Mouse (Mus musculus): ENCODE measurements around the gene Slc25a38.

The Slc25a38 gene

DNA sequence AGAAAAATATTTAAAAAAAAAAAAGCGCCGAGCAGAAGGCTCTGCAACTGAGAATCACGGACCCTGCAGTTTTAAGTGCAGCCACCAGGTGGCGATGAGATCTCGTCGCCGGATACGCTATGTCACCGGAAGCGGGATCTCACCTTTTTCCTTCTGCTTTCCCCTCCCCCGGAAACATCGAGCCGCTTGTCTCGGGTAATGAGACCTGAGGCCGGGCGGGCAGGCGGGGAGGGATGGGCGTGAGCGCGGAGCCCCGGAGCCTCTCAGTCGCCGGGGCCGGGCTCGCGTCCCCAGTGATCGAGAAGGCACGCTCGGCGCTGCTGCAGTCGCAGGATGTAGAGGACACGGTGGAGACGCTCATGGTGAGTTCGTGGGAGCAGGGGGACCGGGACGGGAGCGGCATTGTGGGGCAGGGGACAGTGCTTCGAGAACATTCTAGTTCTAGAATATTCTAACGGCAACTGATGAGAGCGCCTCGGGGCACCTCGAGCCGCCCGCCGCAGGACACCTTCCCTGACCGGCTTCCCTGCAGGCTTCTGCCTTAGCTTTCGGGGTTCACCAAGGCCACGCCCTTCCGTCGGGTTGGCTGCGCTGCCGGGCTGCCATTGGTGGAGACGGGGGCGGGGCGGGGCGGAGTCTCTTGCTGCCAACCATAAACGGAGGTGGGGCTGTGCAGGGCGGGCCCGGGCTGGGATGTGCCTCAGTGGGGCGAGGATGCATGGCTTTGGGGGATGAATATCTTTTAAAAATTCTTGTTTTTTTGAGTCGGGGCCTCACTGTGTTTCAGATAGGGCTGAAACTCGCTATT lies at the start of gene Slc25a38:
Gene Slc25a38 (plus strand): TSS at position 164 of the 808 bp plus-strand sequence.
- DNase-seq (ENCODE audit: low spot score in 2 of 2) = peak; percentile 92 to 98

DNA sequence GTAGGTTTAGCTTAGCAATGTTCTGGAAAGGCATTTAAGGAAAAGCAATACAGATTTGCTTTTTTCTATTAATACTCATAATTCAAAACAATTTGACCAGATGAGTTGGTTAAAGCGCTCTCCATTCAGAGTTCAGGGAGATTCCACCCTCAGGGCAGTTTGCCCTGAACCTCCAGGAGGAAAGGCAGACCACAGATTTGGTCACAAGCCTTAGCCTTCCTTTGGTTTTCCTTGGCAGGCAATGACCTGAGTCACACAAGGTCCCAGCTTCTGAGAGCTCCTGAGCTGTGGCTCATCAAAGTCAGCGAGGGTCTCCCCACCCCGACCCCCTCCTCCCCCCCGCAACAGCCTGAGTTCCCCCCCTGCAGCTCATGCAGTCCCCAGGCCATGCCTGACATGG lies 45.9 kb upstream of the Slc25a38 start:
- DNase-seq (ENCODE audit: low spot score in 2 of 2) = no peak

DNA sequence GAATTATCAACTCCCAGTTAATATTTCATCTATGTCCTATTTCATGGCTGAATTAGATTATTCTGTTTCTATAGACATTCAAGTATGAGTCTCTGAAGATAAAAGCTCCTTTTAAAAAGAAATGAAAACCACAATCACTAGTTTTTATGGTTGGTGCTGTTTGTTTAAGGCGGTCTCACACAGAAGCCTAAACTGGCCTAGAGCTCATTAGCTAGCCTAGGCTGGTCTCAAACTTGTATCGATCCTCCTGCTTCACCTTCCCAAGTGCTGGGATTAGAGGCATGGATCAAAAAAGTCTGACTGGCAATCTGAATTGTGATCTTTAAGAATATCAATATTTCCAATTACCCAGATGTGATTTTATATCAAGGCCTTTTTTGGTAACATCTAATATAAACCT lies 42.6 kb upstream of the Slc25a38 start:
- no peak for DNase-seq (ENCODE audit: low spot score in 2 of 2)

- no peak for DNase-seq (ENCODE audit: low spot score in 2 of 2)
These were observed 42.1 kb upstream of the Slc25a38 start for GRCm38 (mm10) chr9:120068047-120068446.

GRCm38 (mm10) chr9:120069779-120070178 lies 40.4 kb upstream of the Slc25a38 start, which contains the start of gene Cx3cr1:
Gene Cx3cr1, minus strand, starts transcription at chr9:120069879.
- no peak for DNase-seq (ENCODE audit: low spot score in 2 of 2)

DNA sequence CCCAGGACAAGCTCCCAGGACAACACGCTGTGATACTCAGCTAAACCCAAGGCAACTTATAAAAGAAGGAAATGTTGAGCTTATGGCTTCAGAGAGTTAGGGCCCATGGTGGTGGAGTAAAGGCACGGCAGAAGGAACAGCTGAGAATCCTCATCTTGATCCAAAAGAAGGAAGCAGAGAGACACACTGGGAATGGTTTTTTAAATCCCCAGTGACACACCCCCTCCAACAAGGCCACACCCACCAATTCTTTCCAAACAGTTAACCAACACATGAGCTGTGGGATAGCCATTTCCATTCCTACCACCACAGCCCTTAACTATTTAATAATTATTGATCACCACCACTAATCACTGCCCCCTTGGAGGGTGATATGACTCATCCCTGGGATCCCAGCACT lies 38.9 kb upstream of the Slc25a38 start:
- DNase-seq (ENCODE audit: low spot score in 2 of 2) = no peak

- peak; percentile 66 to 80 for DNase-seq (ENCODE audit: low spot score in 2 of 2)
These were observed 37.0 kb upstream of the Slc25a38 start for GRCm38 (mm10) chr9:120073169-120073568.

- DNase-seq (ENCODE audit: low spot score in 2 of 2) = no peak
These were observed 35.7 kb upstream of the Slc25a38 start for GRCm38 (mm10) chr9:120074516-120074915.

- DNase-seq (ENCODE audit: low spot score in 2 of 2) = no peak
These were observed 31.9 kb upstream of the Slc25a38 start for GRCm38 (mm10) chr9:120078241-120078640.

- no peak for DNase-seq (ENCODE audit: low spot score in 2 of 2)
These were observed 30.3 kb upstream of the Slc25a38 start for GRCm38 (mm10) chr9:120079901-120080300.

DNA sequence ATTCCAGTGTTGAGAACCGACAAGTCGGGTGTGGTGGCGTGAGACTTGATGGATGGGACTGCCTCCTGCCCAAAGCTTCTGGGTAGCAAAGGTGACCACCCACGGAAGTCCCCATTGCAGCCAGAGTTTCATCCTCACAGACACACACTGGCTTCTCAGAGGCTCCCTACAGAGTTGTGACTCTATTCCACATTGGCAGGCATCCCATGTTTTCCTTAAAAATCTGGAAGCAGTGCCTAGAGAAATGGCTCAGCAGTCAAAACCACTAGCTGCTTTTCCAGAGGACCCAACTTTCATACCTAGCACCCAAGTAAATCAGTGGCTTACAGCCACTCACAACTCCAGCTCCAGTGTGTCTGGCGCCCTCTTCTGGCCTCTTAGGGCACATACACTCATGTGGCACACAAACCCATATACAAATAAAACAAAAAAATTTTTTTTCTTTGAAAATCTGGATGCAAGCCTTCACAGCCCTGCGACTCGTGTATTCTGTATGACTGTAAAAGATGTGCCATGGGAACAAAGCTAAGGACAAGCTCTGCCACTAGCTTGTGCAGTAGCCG lies 29.5 kb upstream of the Slc25a38 start:
- DNase-seq (ENCODE audit: low spot score in 2 of 2) = no peak

- DNase-seq (ENCODE audit: low spot score in 2 of 2) = no peak
These were observed 28.9 kb upstream of the Slc25a38 start for GRCm38 (mm10) chr9:120081247-120081646.

GRCm38 (mm10) chr9:120081967-120082366 lies 28.2 kb upstream of the Slc25a38 start:
- no peak for DNase-seq (ENCODE audit: low spot score in 2 of 2)

DNA sequence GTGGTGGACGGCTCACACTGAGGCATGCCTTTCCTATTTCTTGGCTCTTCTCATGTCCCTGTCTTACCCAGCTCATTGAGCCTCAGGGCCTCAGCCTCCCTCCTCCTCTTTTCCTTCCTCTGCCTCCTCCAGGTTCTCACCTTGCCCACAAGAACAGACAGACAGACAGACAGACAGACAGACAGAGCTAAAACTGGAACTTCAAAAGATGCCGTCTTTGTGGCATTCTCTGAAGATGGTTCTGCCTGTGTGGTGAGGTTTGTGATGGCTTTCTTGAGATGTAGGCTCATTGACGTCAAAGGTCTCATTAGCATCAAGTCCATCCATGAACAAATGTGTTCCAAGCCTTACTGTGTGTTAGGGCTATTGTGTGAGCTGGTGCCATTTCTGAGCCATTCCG lies 27.5 kb upstream of the Slc25a38 start:
- no peak for DNase-seq (ENCODE audit: low spot score in 2 of 2)

DNA sequence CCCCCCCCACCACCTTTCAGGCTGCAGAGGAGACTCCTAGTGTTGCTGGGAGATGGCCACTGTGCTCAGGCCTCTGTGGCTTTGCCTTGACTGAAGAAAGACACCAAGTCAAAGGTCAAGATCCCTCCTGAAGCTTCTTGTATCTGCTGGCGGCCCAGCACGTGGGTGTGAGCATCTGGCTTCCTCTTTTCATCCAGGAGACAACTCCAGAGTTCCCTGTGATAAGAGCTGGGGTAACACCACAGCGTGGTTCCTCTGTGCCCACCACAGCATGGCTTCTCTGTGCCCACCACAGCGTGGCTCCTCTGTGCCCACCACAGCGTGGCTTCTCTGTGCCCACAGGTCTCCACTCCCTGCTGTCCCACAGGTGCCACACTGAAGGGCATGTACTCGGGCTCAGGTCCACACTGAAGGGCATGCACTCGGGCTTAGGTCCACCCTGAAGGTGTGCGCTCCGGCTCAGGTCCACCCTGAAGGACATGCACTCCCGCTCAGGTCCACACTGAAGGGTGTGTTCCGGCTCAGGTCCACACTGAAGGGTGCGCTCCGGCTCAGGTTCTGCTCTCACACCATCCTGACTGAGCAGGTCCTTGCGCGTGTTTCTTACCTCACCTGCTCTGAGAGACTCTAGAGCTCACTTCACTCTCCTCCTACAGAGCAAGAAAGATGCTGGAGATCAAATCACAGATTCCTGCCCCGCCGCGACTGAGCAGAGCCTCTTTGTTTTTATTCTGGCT lies 26.8 kb upstream of the Slc25a38 start:
- no peak for DNase-seq (ENCODE audit: low spot score in 2 of 2)

GRCm38 (mm10) chr9:120084406-120084805 lies 25.8 kb upstream of the Slc25a38 start:
- no peak for DNase-seq (ENCODE audit: low spot score in 2 of 2)

- no peak for DNase-seq (ENCODE audit: low spot score in 2 of 2)
These were observed 21.0 kb upstream of the Slc25a38 start for GRCm38 (mm10) chr9:120089125-120089524.

DNA sequence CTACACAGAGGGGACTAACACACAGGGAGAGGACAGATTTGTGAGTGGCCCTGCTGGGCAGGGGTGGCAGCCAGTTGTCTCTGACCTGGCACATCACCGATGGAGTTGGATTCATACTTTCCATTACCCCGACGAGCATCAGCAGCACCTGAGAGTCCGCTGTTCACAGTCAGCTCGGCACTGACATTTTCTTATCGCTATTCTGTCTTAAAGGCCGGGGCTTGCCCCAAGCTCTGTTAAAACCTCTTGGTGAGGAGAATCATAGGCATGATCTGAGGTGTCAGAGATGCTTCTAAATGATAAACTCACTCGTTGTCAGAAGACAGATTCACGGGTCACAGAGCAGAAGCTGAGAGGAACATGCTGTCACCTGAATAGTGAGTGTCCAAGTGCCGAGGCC lies 19.1 kb upstream of the Slc25a38 start:
- DNase-seq (ENCODE audit: low spot score in 2 of 2) = no peak

DNA sequence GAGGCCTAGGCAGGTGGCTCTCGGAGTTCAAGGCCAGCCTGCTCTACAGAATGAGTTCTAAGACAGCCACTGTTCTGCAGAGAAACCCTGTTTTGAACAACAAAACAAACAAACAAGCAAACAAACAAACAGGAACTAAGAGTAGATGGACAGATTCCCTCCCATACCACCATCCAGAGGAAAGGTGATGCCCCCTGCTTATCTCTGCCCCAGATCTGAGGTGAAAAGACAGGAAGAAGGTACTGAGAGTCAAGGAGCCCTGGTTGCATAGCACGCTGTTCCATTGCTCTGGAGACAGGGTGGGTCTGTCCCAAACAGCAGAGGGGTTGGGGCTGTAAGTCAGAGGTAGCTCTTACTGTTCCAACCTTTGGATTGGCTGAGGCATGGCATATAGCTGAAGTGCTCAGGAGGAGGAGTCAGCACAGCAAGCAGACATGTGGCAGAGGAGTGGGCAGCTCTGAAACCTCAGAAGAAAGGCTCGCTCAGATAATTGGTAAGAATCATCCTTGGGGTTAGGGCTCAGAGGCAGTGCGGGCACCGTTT lies 18.4 kb upstream of the Slc25a38 start, which contains the start of gene Ccr8:
Gene Ccr8 (plus strand): TSS at position 419 of the 543 bp plus-strand sequence.
- no peak for DNase-seq (ENCODE audit: low spot score in 2 of 2)

GRCm38 (mm10) chr9:120093701-120094100 lies 16.5 kb upstream of the Slc25a38 start:
- no peak for DNase-seq (ENCODE audit: low spot score in 2 of 2)

DNA sequence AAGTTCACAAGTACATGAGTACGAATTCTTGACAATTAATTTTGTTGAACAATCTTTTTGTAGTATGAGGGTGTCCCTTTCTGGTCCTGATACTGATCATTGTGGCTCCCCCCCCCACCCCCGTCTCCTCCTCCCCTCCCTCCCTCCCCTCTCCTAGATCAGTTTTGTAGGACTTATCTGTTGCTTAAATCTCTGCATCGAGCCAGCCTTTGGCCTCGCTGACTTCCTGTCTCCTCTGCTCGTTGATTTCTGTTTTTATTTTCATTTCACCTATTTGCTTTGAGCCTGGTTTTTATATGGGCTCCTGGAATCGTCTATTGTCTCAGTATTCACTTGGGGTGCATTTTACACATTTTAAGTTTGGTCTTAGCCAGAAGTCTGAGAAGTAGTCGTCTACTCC lies 14.3 kb upstream of the Slc25a38 start:
- DNase-seq (ENCODE audit: low spot score in 2 of 2) = no peak

GRCm38 (mm10) chr9:120098682-120099081 lies 11.5 kb upstream of the Slc25a38 start:
- peak in 1 of 2 experiments; percentile 69 for DNase-seq (ENCODE audit: low spot score in 2 of 2)

Measured in urinary bladder, postnatal 4 days (tissue).